Mouse (Mus musculus) liver, adult 2 months (tissue): ENCODE measurements around the gene Tbc1d10c. TPM values are rescaled to one million over a fixed set of nuclear protein-coding genes. Genes with fewer than 3 reads are reported as not detected.
A peak's percentile ranks its signal among the peaks of the same experiment; 100 is the strongest.

Source experiments
- DNase-seq: peaks from one replicate; pipeline ENCODE4 v3.0.0-alpha.2; 2011; ENCODE audit warnings: low read depth, low spot score; ENCODE audit errors: extremely low read depth
- H3K27ac ChIP-seq: fragments of 200-500 bp; replicated peaks from 2 replicates; pipeline ENCODE4 v1.5.1; 2012; ENCODE audit warnings: low read depth, mild to moderate bottlenecking, control low read depth, inconsistent platforms, low read length; ENCODE audit not compliant: insufficient read depth
- H3K27me3 ChIP-seq: fragments of 200-500 bp; 2 replicates; pipeline ENCODE4 v1.6.1; 2012; ENCODE audit warnings: mild to moderate bottlenecking, moderate library complexity, low read length, inconsistent platforms; ENCODE audit not compliant: control insufficient read depth, insufficient read depth
- H3K36me3 ChIP-seq: fragments of 200-500 bp; 2 replicates; pipeline ENCODE4 v1.6.1; 2012; ENCODE audit warnings: low read length, inconsistent platforms; ENCODE audit not compliant: control insufficient read depth, insufficient read depth
- H3K4me1 ChIP-seq: fragments of 200-500 bp; 2 replicates; pipeline ENCODE4 v1.6.1; 2011; ENCODE audit warnings: low read length; ENCODE audit not compliant: control insufficient read depth, insufficient read depth
- H3K4me3 ChIP-seq: fragments of 200-500 bp; 2 replicates; pipeline ENCODE4 v1.5.1; 2011; ENCODE audit warnings: low read depth, mild to moderate bottlenecking, control low read depth, low read length, moderate library complexity; ENCODE audit not compliant: insufficient read depth
- H3K79me2 ChIP-seq: fragments of 200-500 bp; 2 replicates; pipeline ENCODE4 v1.6.1; 2012; ENCODE audit warnings: inconsistent platforms, mild to moderate bottlenecking, low read length, moderate library complexity; ENCODE audit not compliant: control insufficient read depth, insufficient read depth
- H3K9ac ChIP-seq: fragments of 200-500 bp; 2 replicates; pipeline ENCODE4 v1.6.1; 2012; ENCODE audit warnings: low read depth, mild to moderate bottlenecking, control low read depth, inconsistent platforms, low read length
- CTCF ChIP-seq: fragments of 200-500 bp; IDR thresholded peaks from 2 replicates; pipeline ENCODE4 v1.5.1; 2011; ENCODE audit warnings: low read depth, low read length, control low read depth
- POLR2A ChIP-seq: fragments of 200-500 bp; IDR thresholded peaks from 2 replicates; pipeline ENCODE4 v1.6.1; 2011; ENCODE audit warnings: low read length, control low read depth; ENCODE audit not compliant: insufficient read depth; ENCODE audit errors: extremely low read depth
- WGBS: fragments of 180-500 bp; shearing (Covaris S2); methylation state at CpG from one replicate; pipeline ENCODE4 v1.1.7; 2018; 5-methylcytosine and 5-hydroxymethylcytosine counted together
- polyA plus RNA-seq: library from polyadenylated mRNA; depleted of rRNA; stranded (reverse); fragments of >200 nt; gene quantifications from 2 replicates; pipeline ENCODE4 v1.2.3, GENCODE M21; 2012
- total RNA-seq: library from RNA; depleted of rRNA; stranded (reverse); fragments of >200 nt; gene quantifications from 2 replicates; pipeline ENCODE4 v1.2.3, GENCODE M21; 2014

Tbc1d10c gene
- total and polyA plus RNA-seq, 2 experiments = 0.46 to 2.2 TPM

GRCm38 (mm10) chr19:4152445-4153231, 38.4 kb downstream of the Tbc1d10c start:
- Histone ChIP-seq H3K27me3 (no peaks in the 10 kb centered on the region), H3K79me2 (peaks cover 15% of the 10 kb centered on the region; the same call in 1 of the 2 replicates), H3K27ac (no peak overlapping the region), H3K4me1 (peaks cover 14% of the 10 kb centered on the region), H3K4me3 (no peak overlapping the region), H3K36me3 (0 out of 2 replicates have a peak, but pooled peaks cover 2% of the 10 kb centered on the region), H3K9ac (no peak overlapping the region)
- TF ChIP-seq POLR2A = no peak
- TF ChIP-seq CTCF = no peak
- DNase-seq = no peak
- WGBS = 87% methylated on average over 8 of the region's 8 CpGs

DNA sequence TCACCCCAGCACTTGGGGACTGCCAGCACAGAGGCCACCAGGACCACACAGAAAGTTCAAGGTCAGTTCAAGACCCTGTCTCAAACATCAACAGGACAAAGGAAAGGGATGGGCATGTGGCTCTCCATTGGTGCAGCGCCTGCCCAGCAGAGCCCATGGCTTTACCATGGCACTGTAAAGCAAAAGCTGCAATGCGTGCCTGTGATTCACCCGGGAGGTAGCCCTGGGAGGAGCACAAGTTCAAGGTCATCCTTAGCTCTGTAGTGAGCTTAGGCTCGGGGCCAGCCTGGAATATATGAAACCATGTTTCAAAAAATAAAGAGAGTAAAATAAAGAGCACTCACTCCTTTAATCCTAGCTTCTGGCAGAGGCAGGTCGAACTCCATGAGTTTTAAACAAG, 39.2 kb downstream of the Tbc1d10c start:
- Histone ChIP-seq H3K27me3 (no peaks in the 10 kb centered on the region), H3K4me1 (peaks cover 17% of the 10 kb centered on the region), H3K79me2 (peaks cover 15% of the 10 kb centered on the region; the same call in 1 of the 2 replicates), H3K4me3 (no peak overlapping the region), H3K9ac (no peak overlapping the region), H3K36me3 (0 out of 2 replicates have a peak, but pooled peaks cover 2% of the 10 kb centered on the region), H3K27ac (no peak overlapping the region)
- TF ChIP-seq POLR2A (no peak), CTCF (no peak)
- WGBS = 58% methylated on average over 5 of the region's 5 CpGs
- no peak for DNase-seq

DNA sequence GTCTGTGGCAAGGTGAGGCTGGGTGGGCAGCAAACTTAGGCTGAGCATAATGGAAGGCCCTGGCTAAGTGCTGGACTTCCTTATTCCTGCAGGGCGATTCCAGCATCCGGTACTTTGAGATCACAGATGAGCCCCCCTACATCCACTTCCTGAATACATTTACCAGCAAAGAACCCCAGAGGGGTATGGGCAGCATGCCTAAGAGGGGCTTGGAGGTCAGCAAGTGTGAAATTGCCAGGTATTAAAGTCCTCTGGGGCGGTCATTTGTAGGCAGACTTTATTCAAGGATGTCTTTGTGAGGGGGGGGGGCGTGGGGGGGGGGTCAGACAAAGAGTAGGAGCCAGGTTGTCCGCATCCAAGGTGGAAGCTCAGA, 39.6 kb downstream of the Tbc1d10c start:
- TF ChIP-seq CTCF (no peak), POLR2A (no peak)
- 85% methylated on average over 5 of the region's 5 CpGs for WGBS
- H3K4me3 ChIP-seq = no peak overlapping the region
- 0 out of 2 replicates have a peak, but pooled peaks cover 2% of the 10 kb centered on the region for H3K36me3 ChIP-seq
- H3K27me3 ChIP-seq = no peaks in the 10 kb centered on the region
- H3K4me1 ChIP-seq = peaks cover 18% of the 10 kb centered on the region
- H3K9ac ChIP-seq = no peak overlapping the region
- peaks cover 15% of the 10 kb centered on the region; the same call in 1 of the 2 replicates for H3K79me2 ChIP-seq
- DNase-seq = no peak
- no peak overlapping the region for H3K27ac ChIP-seq

DNA sequence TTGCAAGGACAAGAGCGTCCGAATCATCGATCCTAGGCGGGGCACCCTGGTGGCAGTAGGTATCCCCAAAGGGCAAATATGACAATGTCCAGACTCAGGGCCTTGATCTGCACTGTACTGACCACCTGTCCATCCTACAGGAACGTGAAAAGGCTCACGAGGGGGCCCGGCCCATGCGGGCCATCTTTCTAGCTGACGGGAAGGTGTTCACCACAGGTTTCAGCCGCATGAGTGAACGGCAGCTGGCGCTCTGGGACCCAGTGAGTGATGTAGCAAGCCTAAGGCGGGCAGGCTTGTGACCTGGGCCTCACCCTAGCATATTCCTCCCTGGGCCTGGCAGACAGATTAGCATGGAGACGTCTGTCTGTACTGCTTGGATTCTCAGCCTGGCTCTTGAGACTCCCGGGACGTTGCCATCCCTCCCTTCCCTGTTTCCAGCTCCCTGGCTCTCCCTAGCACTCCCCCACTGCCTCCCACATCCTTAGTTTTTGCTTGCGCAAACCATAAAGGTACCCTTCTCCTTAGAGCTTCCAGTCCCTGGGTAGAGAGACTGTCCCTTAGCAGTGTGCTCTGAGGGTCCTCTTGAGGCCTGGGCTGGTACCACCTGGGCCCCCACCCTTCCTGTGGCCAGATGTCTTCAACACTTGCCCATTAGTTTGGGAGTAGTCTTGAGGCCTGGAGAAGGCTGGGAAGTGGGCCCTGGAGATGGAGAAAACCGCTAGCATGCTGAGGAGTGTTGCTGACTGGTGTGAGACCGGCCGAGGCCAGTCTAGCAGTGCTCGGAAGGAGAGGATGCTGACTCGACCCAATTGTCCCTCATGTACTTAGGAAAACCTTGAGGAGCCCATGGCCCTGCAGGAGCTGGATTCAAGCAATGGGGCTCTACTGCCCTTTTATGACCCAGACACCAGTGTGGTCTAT, 40.3 kb downstream of the Tbc1d10c start:
- Histone ChIP-seq H3K79me2 (peaks cover 15% of the 10 kb centered on the region; the same call in 1 of the 2 replicates), H3K4me1 (peaks cover 18% of the 10 kb centered on the region), H3K36me3 (0 out of 2 replicates have a peak, but pooled peaks cover 2% of the 10 kb centered on the region), H3K9ac (no peak overlapping the region), H3K4me3 (no peak overlapping the region), H3K27me3 (no peaks in the 10 kb centered on the region), H3K27ac (no peak overlapping the region)
- DNase-seq = no peak
- TF ChIP-seq CTCF (no peak), POLR2A (no peak)
- WGBS = 93% methylated on average over 22 of the region's 22 CpGs

DNA sequence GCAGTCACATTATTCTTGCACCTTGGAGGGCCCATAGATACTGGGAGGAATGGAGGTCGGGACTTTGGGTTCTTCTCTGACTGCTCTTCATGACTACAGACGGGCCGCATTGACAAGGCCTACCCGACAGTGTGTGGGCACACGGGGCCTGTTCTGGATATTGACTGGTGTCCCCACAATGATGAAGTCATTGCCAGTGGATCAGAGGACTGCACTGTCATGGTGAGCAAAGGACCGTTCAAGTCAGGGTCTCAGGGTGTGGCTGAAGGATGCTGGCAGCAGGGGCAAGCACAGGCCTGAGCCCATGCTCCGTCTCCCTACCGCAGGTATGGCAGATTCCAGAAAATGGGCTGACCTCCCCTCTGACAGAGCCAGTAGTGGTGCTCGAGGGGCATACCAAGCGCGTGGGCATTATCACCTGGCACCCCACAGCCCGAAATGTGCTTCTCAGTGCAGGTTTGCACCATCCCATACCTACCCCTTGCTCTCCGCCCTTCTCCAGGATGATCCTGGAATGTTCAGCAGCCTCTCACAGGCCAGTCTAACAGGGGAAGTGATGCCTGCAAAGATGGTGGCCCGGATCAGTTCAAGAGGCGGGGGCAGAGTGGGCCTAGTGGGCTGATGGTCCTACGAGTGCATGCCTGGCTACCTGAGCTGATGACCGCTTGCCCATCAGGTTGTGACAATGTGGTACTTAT, 41.2 kb downstream of the Tbc1d10c start:
- DNase-seq = no peak
- H3K79me2 ChIP-seq = peaks cover 15% of the 10 kb centered on the region; the same call in 1 of the 2 replicates
- WGBS = 92% methylated on average over 17 of the region's 17 CpGs
- H3K36me3 ChIP-seq = 0 out of 2 replicates have a peak, but pooled peaks cover 2% of the 10 kb centered on the region
- no peaks in the 10 kb centered on the region for H3K27me3 ChIP-seq
- no peak overlapping the region for H3K27ac ChIP-seq
- peaks cover 18% of the 10 kb centered on the region for H3K4me1 ChIP-seq
- 0 out of 2 replicates have a peak overlapping the region, but pooled peaks have one; percentile 86 for H3K9ac ChIP-seq
- peak overlapping the region; percentile 88; the same call in 1 of the 2 replicates for H3K4me3 ChIP-seq
- TF ChIP-seq POLR2A = no peak
- no peak for TF ChIP-seq CTCF
